ENCODE assay signal across 8 mouse cellular contexts in genomic region chr6:88842731-88843151, GRCm38 (mm10). TPM values are rescaled to one million over a fixed set of nuclear protein-coding genes. Genes with fewer than 3 reads are reported as not detected.
DNase-seq lines count a peak whose midpoint lies in the region; ATAC-seq and TF ChIP-seq lines count a peak whose summit lies in the region.

No protein-coding gene starts in this region.

- H3K27me3 ChIP-seq in thymus, adult 2 months (ENCODE audit: control insufficient read depth, insufficient read depth, low read length): no peaks in the 10 kb centered on the region
- no peaks in the 10 kb centered on the region for H3K27me3 ChIP-seq in limb, embryonic 12.5 days

- no peak for TF ChIP-seq POLR2A in thymus, adult 2 months (IDR thresholded peaks at IDR 0.05; ENCODE audit: control insufficient read depth, extremely low read depth, insufficient read depth, low read length, poor library complexity)

- peak overlapping the region; percentile 89 for H3K4me2 ChIP-seq in limb, embryonic 12.5 days

- peak overlapping the region; percentile 74 for H3K9ac ChIP-seq in limb, embryonic 12.5 days (replicated peaks)

- 5% methylated on average over 32 of the region's 32 CpGs for WGBS in thymus, adult 2 months
- under 1% methylated on average over 31 of the region's 32 CpGs for WGBS in limb, embryonic 12.5 days

- H3K27ac ChIP-seq in thymus, adult 2 months (ENCODE audit: control insufficient read depth, insufficient read depth, low read length): no peak overlapping the region
- H3K27ac ChIP-seq in limb, embryonic 12.5 days: peak overlapping the region; percentile 89

- intact Hi-C loops in gastrocnemius, postnatal 36 days (cut with DNase I): no loop called here

- peaks cover 11% of the 10 kb centered on the region for H3K36me3 ChIP-seq in thymus, adult 2 months (ENCODE audit: control insufficient read depth, insufficient read depth, low read length)
- H3K36me3 ChIP-seq in limb, embryonic 12.5 days: peaks cover 37% of the 10 kb centered on the region

- peak overlapping the region; percentile 93 for H3K4me3 ChIP-seq in thymus, adult 2 months (ENCODE audit: control insufficient read depth, insufficient read depth, low read length)
- H3K4me3 ChIP-seq in limb, embryonic 12.5 days (replicated peaks): peak overlapping the region; percentile 69

- DNase-seq in gastrocnemius, postnatal 10 days: peak; percentile 54
- no peak for DNase-seq in gastrocnemius, postnatal 36 days
- DNase-seq in thymus, adult 2 months: no peak
- DNase-seq in thymus, adult 18-20 months: no peak
- DNase-seq in forelimb bud, embryonic 11.5 days (ENCODE audit: low read depth, low spot score): peak; percentile 49
- peak; percentile 41 for DNase-seq in ovary, postnatal 10 days (ENCODE audit: low spot score)
- no peak for DNase-seq in retina, postnatal 1 day

- no peak for TF ChIP-seq CTCF in thymus, adult 2 months (IDR thresholded peaks at IDR 0.05; ENCODE audit: borderline replicate concordance, control insufficient read depth, extremely low read depth, insufficient read depth, low read length, poor library complexity)

- peaks cover 13% of the 10 kb centered on the region for H3K4me1 ChIP-seq in thymus, adult 2 months (replicated peaks; ENCODE audit: control insufficient read depth, insufficient read depth, low read length)
- peaks cover 17% of the 10 kb centered on the region for H3K4me1 ChIP-seq in limb, embryonic 12.5 days (replicated peaks)

- no peaks in the 10 kb centered on the region for H3K9me3 ChIP-seq in limb, embryonic 12.5 days

- ATAC-seq in limb, embryonic 12.5 days (ENCODE audit: insufficient number of reproducible peaks, insufficient read depth, low FRiP score, low TSS enrichment, low read depth): no peak

RNA-seq across cellular contexts. Expression of gene Abtb1, which starts 1.0 kb away (rescaled TPM):
- total RNA-seq in gastrocnemius, postnatal 10 days (2021): 10 to 100 TPM; 15.6 to 17.9 TPM
- total RNA-seq in gastrocnemius, postnatal 36 days (2021): 10 to 100 TPM; 19.2 to 21.0 TPM
- polyA plus RNA-seq in thymus, adult 2 months (2012; rRNA removed): 204 and 239 TPM in 2 replicates
- polyA plus RNA-seq in limb, embryonic 12.5 days (2016; fragmentation: Nextera tagmentation; extraction: Ambion mirVana): 24.6 and 26.7 TPM in 2 replicates

RNA-seq across cellular contexts. Expression of gene Podxl2, which starts 32.1 kb away (rescaled TPM):
- 10 to 100 TPM; 69.0 to 70.3 TPM for total RNA-seq in gastrocnemius, postnatal 10 days (2021)
- 10 to 100 TPM; 45.1 to 50.5 TPM for total RNA-seq in gastrocnemius, postnatal 36 days (2021)
- polyA plus RNA-seq in thymus, adult 2 months (2012; rRNA removed): 95.8 and 100.0 TPM in 2 replicates
- 93.5 and 97.8 TPM in 2 replicates for polyA plus RNA-seq in limb, embryonic 12.5 days (2016; fragmentation: Nextera tagmentation; extraction: Ambion mirVana)

RNA-seq across cellular contexts. Expression of gene Mcm2, which starts 55.8 kb away (rescaled TPM):
- total RNA-seq in gastrocnemius, postnatal 10 days (2021): 10 to 100 TPM; 15.5 to 23.7 TPM
- 1 to 10 TPM; 4.2 to 5.6 TPM for total RNA-seq in gastrocnemius, postnatal 36 days (2021)
- 169 and 232 TPM in 2 replicates for polyA plus RNA-seq in thymus, adult 2 months (2012; rRNA removed)
- 207 and 208 TPM in 2 replicates for polyA plus RNA-seq in limb, embryonic 12.5 days (2016; fragmentation: Nextera tagmentation; extraction: Ambion mirVana)

RNA-seq across cellular contexts. Expression of gene Tpra1, which starts 59.3 kb away (rescaled TPM):
- 10 to 100 TPM; 21.4 to 34.4 TPM for total RNA-seq in gastrocnemius, postnatal 10 days (2021)
- total RNA-seq in gastrocnemius, postnatal 36 days (2021): 10 to 100 TPM; 24.4 to 27.4 TPM
- polyA plus RNA-seq in thymus, adult 2 months (2012; rRNA removed): 300 and 366 TPM in 2 replicates
- 75.5 and 76.2 TPM in 2 replicates for polyA plus RNA-seq in limb, embryonic 12.5 days (2016; fragmentation: Nextera tagmentation; extraction: Ambion mirVana)

Comparison
In these comparisons a context has a peak if more than half of its experiments do, and no peak if none do; other contexts are left out.
1. DNase-seq: peak in gastrocnemius, postnatal 10 days (single experiment), forelimb bud, embryonic 11.5 days (single experiment) and ovary, postnatal 10 days (single experiment); none in gastrocnemius, postnatal 36 days (0 of 2), thymus, adult 2 months (single experiment), thymus, adult 18-20 months (0 of 2) and retina, postnatal 1 day (single experiment).